Mouse (Mus musculus): Measurements from ENCODE around the gene Gjb1. TPM values are rescaled to one million over a fixed set of nuclear protein-coding genes. Genes with fewer than 3 reads are reported as not detected.

Gjb1 gene
- not detected in 2 replicates for polyA plus RNA-seq (2012)

DNA sequence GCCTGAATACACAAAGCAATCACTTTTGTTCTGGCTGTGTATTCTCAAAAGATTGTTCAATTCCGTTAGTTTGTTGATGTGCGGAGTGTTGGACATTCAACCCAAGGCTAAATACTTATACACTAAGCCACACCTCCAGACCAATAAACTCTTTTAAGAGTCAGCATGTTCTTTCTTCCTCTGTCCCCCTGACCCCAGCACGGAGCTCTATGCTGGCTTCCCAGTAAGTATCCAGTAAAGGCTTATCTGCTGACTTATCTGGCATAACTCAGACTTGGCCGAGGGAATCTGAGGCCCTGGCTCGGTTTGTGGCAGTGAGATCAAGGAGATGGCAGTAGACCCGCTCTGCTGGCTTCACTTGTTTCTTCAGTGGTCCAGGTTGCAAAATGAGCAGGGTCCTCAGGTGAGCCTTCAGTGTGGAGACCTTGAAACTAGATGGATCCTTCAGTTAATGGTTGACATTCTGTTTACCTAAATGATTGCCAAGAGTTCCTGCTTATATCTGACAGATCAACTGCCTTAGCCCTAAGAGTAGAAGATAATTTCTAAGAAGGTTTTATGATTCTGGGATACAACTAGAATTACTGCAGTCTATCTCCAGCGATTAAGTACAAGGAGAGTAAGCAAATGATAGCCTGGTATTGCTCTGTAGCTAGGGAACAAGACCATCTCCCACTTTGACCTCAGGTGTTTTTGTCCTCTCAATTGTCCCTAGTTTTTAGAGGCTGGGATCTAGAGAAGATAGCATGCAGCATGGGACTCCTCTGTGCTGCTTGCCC, at the start of gene Gjb1:
Gjb1 (plus strand) TSS at position 189 of the 779 bp plus-strand sequence.

DNA sequence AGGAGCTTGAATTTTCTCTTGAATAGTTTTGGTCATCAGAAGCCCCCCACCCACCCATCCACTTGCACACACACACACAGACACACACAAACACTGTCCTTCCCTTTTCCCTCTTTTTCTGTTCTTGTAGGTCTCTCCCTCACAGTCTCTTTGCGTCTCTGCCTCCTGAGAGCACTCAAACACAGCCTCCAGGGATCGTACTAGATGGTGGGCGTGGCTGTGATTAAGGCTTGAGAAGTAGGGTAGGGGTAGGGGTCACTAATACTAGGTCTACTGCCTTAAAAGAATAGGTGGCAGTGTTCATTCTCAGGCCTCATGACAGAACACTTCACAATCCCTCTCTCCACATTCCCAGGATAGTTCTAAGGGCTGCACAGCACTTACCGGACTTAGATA, 44.5 kb downstream of the Gjb1 start, which contains the start of gene Zmym3:
Zmym3 (minus strand) TSS at position 150 of the 396 bp plus-strand sequence.

DNA sequence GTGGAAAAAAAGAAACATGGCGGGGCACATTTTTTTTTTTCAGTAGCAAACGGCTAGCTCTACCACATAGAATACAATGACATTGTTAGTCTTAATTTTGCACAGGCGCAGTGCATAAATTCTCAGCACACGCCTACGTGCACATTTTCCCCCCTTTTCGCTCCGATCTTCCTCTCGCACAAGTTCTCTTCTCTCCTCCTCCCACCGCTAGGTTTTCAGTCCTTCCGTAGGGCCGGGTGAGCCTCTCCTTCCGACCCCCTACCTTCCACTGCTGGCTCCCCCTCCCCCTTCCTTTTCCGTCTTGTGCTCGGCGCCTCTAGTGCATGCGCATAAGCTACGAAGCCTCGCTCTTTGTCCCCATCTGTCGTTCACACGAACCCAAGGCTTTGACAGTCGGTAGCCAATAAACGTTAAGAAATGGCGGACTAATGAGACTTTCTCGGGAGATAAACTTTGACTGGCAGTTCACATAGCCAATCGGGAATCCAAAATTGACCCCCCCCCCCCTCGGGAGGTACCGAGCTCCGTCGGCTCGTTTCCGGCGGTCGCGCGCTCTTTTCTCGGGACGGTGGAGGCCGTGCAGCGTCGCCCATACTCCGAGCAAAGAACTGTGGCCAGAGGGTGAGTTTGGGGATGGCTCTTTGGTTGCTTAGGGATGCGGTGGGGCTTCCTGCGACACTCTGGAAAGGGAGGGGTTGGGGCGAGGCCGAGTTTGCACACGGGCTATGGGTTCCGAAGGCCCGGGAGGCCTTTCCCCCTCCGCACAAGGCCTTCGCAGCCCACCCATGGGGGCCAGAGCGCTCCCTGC, 53.2 kb downstream of the Gjb1 start, which contains the start of gene Nono:
Nono (plus strand) TSS at position 177 of the 808 bp plus-strand sequence.

Other genes starting within 250 kb of the Gjb1 start
- 34.9 and 39.8 TPM in 2 replicates for gene Snx12, start 153.8 kb upstream of the Gjb1 start, polyA plus RNA-seq (2012)
- 35.3 and 36.0 TPM in 2 replicates for gene Foxo4, start 121.8 kb upstream of the Gjb1 start, polyA plus RNA-seq (2012)
- 0.15 TPM in 1 of 2 replicates, not detected in the other for gene Gm614, start 112.4 kb upstream of the Gjb1 start, polyA plus RNA-seq (2012)
- 35.0 and 45.3 TPM in 2 replicates for gene Il2rg, start 108.1 kb upstream of the Gjb1 start, polyA plus RNA-seq (2012)
- gene Gm20489, start 107.4 kb upstream of the Gjb1 start, polyA plus RNA-seq (2012): 0.34 TPM in 1 of 2 replicates, not detected in the other
- gene Med12, start 102.3 kb upstream of the Gjb1 start, polyA plus RNA-seq (2012): 52.3 and 77.2 TPM in 2 replicates
- gene Nlgn3, start 77.2 kb upstream of the Gjb1 start, polyA plus RNA-seq (2012): 0.02 and 0.03 TPM in 2 replicates
- 33.0 and 37.9 TPM in 2 replicates for gene Zmym3, start 44.5 kb downstream of the Gjb1 start, polyA plus RNA-seq (2012)
- 54.6 and 73.1 TPM in 2 replicates for gene Nono, start 52.9 kb downstream of the Gjb1 start, polyA plus RNA-seq (2012)
- gene Itgb1bp2, start 72.7 kb downstream of the Gjb1 start, polyA plus RNA-seq (2012): 0.17 and 0.31 TPM in 2 replicates
- 3.0 and 5.3 TPM in 2 replicates for gene Taf1, start 156.4 kb downstream of the Gjb1 start, polyA plus RNA-seq (2012)

Data from megakaryocyte-erythroid progenitor cell, adult 5 weeks (primary cell).